Mouse (Mus musculus): ENCODE measurements around the gene Apoc4. TPM values are rescaled to one million over a fixed set of nuclear protein-coding genes. Genes with fewer than 3 reads are reported as not detected.

The Apoc4 gene
- total RNA-seq (2014; fragmentation: Nextera tagmentation) = not detected in 2 replicates
- total RNA-seq (2017) = not detected in 2 replicates

DNA sequence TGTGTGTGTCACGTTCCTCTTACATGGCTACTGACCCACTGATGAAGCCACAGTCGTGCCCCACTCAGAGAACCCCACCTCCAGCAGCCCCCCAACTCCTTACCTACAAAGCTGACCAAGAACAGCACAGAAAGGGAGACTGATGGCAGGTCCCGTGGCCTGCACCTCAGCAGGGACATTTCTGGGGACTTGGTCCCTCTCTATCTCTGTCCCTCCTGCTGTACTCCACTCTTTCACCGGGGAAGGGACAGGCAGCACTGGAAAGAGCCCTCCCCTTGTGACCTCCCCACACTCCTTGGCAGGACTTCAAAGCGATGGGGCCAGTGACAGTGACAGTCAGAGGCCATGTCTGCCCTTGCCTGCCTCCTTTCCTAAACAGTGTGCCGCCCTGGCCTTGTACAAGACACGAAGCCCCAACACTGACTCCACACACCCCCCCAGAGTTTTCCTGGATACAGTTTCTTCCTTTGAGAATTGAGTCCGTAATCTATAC, at the start of gene Apoc4, which contains the start of gene Gm44805:
Apoc4 (minus strand) TSS at position 278 of the 493 bp plus-strand sequence.
Gm44805 (minus strand) TSS at position 222 of the 493 bp plus-strand sequence.
- no peak; the same call in 1 of the 2 replicates for ATAC-seq (replicated peaks; ENCODE audit: low FRiP score, low TSS enrichment, poor library complexity, severe bottlenecking)

GRCm38 (mm10) chr7:19726541-19726940, 45.3 kb upstream of the Apoc4 start:
- ATAC-seq (replicated peaks; ENCODE audit: low FRiP score, low TSS enrichment, poor library complexity, severe bottlenecking) = no peak

GRCm38 (mm10) chr7:19724167-19724566, 42.9 kb upstream of the Apoc4 start:
- ATAC-seq (replicated peaks; ENCODE audit: low FRiP score, low TSS enrichment, poor library complexity, severe bottlenecking) = no peak

DNA sequence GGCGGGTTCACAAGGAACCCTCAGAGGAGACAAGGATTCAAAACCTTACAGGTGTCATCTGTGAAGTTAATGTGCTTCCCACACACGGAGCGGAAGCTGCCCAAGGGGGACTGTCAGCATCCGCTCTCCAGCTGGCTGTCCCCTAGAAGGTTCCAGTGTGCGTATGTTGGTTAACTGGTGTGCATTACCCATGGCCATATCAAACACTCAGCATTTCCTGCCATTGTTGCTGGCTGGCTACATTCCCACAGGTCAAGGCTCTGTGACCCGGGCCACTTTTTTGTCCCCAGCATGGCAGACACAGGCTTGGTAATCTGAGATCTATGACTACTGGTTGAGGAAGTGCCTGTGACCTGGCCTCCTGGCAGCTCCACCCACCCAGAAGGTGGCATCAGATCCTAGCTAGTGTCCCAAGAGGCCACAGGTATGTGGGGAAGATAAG, 41.5 kb upstream of the Apoc4 start:
- no peak for ATAC-seq (replicated peaks; ENCODE audit: low FRiP score, low TSS enrichment, poor library complexity, severe bottlenecking)

GRCm38 (mm10) chr7:19719200-19719599, 37.9 kb upstream of the Apoc4 start:
- no peak for ATAC-seq (replicated peaks; ENCODE audit: low FRiP score, low TSS enrichment, poor library complexity, severe bottlenecking)

GRCm38 (mm10) chr7:19718297-19718952, 37.1 kb upstream of the Apoc4 start:
- no peak for ATAC-seq (replicated peaks; ENCODE audit: low FRiP score, low TSS enrichment, poor library complexity, severe bottlenecking)

DNA sequence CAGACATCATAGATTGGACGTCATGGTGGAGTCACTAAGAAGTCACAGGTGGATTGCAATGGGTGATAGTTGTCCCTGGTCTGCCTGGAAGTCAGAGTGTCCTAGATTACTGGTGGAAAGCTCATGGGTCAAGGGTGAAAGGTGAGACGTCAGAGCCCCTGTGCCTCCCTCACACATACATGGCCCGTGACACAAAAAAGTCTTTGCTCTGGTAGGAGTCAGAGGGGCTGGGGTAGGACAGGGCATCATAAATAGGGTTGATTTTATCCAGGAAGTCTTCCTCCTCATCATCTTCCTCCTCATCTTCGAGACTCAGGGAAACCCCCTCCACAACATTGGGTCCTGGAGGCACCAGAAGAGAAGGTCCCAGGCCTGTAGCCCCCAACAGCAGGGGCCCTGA, 36.1 kb upstream of the Apoc4 start:
- no peak for ATAC-seq (replicated peaks; ENCODE audit: low FRiP score, low TSS enrichment, poor library complexity, severe bottlenecking)

DNA sequence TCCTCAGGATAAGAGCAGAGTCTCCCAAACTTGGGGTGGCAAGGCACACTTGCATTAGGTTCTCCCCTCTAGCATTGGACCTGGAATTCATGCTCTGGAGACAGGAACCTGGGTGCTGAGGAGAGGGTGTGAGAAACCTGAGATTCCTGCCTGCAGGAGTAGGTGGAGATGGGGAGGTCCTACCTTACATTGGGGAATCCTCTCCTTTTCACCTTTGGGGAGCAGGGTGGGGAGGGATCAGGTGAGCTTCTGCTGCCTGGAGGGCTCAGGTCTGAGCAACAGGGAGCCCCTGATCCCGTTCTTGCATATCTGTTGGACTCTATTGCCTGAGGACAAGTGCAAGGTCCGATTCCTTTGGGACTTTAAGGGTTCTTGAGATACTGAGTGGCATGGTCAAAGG, 35.5 kb upstream of the Apoc4 start:
- ATAC-seq (replicated peaks; ENCODE audit: low FRiP score, low TSS enrichment, poor library complexity, severe bottlenecking) = no peak

- ATAC-seq (replicated peaks; ENCODE audit: low FRiP score, low TSS enrichment, poor library complexity, severe bottlenecking) = no peak
Observed at GRCm38 (mm10) chr7:19716055-19716682, 34.9 kb upstream of the Apoc4 start.

- peak; percentile 91 for ATAC-seq (replicated peaks; ENCODE audit: low FRiP score, low TSS enrichment, poor library complexity, severe bottlenecking)
Observed at GRCm38 (mm10) chr7:19715239-19716054, 34.2 kb upstream of the Apoc4 start, which contains the start of gene Tomm40. TSS of gene Tomm40 (minus strand) at chr7:19715438.

GRCm38 (mm10) chr7:19714836-19715235, 33.6 kb upstream of the Apoc4 start:
- no peak for ATAC-seq (replicated peaks; ENCODE audit: low FRiP score, low TSS enrichment, poor library complexity, severe bottlenecking)

GRCm38 (mm10) chr7:19713598-19713997, 32.3 kb upstream of the Apoc4 start:
- no peak for ATAC-seq (replicated peaks; ENCODE audit: low FRiP score, low TSS enrichment, poor library complexity, severe bottlenecking)

DNA sequence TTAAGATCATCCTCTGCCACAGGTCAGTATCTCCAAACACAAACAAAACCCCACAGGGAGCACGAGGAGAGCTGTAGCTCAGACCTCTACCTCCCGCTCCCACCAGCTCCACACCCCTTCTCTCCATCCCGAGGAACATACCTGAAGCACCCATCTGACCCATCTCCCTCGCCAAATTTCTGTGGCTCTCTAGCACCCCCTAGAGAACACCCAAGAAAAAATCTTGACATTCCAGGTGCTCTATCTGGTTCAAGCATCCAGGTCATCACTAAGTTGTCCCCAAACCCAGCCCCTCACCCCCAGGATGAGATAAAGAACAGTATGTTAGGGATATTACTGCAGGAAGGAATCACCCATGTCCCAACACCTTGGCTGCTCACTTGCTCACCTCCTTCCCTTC, 31.9 kb upstream of the Apoc4 start:
- ATAC-seq (replicated peaks; ENCODE audit: low FRiP score, low TSS enrichment, poor library complexity, severe bottlenecking) = no peak

DNA sequence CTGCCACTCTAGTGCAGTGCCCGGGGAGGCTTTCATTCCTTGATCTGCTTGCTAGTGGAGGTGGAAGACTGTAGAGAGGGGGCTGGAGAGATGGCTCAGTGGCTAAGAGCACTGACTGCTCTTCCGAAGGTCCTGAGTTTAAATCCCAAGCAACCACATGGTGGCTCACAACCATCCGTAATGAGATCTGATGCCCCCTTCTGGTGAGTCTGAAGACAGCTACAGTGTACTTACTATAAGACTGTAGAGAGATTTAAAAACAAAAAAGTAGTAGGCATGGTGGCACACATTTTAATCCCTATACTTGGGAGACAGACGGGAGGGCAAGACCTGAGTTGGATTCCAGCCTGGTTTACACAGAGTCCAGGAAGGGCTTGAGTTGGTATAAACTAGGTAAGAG, 31.1 kb upstream of the Apoc4 start:
- no peak for ATAC-seq (replicated peaks; ENCODE audit: low FRiP score, low TSS enrichment, poor library complexity, severe bottlenecking)

GRCm38 (mm10) chr7:19710650-19711049, 29.4 kb upstream of the Apoc4 start:
- no peak for ATAC-seq (replicated peaks; ENCODE audit: low FRiP score, low TSS enrichment, poor library complexity, severe bottlenecking)

DNA sequence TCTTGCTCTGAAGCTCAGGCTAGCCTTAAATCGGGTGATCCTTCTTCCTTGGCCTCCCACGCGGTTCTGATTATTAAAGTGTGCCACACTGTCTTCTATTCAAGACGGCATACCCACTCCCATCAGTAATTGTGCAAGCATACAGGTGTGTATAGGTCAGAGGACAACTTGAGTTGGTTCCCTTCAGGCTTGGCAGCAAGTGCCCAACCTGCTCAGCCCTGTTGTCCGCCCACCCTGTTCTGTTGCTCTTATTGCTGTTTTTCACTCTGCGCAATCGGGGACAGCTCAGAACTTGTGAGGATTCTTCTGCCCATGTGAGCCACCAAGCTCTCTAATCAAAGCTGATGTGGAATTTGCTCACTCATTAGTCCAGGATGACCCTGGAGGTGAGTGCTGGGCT, 24.0 kb upstream of the Apoc4 start:
- ATAC-seq (replicated peaks; ENCODE audit: low FRiP score, low TSS enrichment, poor library complexity, severe bottlenecking) = no peak

DNA sequence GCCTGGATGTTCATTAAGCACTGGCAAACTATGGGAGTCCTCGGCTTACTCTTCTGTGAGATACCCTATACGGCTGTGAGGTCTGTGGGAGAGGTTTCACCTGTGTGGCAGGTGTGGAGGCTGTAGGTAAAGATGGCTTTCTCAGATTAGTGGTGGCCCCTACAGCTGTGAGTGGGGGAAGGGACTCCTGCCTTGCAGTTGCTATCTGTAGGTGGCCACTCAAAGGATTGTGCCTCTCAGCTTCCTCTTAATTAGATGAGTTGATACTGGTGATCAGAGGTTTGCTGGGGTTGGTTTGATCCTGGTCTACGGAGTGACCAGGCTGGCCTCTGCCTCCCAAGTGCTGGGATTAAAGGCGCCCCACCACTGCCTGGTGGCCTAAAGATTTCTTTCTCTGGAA, 23.2 kb upstream of the Apoc4 start:
- ATAC-seq (replicated peaks; ENCODE audit: low FRiP score, low TSS enrichment, poor library complexity, severe bottlenecking) = no peak

- ATAC-seq (replicated peaks; ENCODE audit: low FRiP score, low TSS enrichment, poor library complexity, severe bottlenecking) = no peak
Observed at GRCm38 (mm10) chr7:19702859-19703555, 21.7 kb upstream of the Apoc4 start.

DNA sequence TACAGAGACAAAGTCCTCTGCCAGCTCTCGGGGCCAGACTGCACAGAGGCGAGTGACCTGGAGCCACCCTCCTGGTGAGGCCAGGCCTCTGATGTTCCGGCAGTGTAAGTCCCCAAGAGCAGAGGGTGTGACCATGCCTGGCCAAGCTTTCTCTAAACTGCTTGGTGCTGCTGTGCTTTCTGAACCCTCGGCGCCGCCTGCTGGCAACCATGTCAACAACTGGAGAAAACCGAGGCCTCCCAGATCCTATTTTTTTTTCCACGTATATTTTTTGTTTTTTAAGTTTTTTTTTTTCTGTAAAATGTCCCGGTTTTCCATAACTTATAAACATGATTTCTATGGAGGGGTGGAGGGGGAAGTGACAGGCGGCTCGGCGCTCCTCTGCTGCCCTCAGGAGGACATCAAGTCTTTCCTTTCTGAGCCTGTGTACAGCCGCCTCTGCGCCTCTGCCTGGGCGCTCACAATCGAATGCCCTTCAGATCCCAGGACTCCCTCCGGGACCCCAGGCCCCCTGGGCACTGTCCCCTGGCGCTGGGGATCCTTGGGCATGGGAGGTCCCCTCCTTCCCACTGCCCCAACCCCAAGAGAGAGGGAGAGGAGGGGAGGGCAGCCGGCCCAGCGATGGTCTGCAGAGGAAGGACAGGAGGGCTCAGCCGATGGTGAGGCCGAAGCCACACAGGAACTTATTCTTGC, 19.9 kb upstream of the Apoc4 start:
- peak; percentile 31; the same call in 1 of the 2 replicates for ATAC-seq (replicated peaks; ENCODE audit: low FRiP score, low TSS enrichment, poor library complexity, severe bottlenecking)
